Mouse (Mus musculus) intestine, embryonic 16.5 days (tissue): ENCODE measurements around the gene Pcbd1. TPM values are rescaled to one million over a fixed set of nuclear protein-coding genes. Genes with fewer than 3 reads are reported as not detected.

Experiments used
- ATAC-seq: fragments of 200-750 bp; cut with Nextera tagmentation; 2 replicates; pipeline ENCODE4 v1.8.0; 2017; ENCODE audit warnings: moderate TSS enrichment, moderate library complexity
- H3K27ac ChIP-seq: fragments of 300-500 bp; sonication (generic); 2 replicates; pipeline ENCODE4 v1.5.1; 2014; ENCODE audit warnings: mild to moderate bottlenecking, low read length
- H3K27me3 ChIP-seq: fragments of 300-500 bp; sonication (generic); replicated peaks from 2 replicates; pipeline ENCODE4 v1.6.1; 2014; ENCODE audit warnings: low read length, control low read depth, mixed read lengths; ENCODE audit not compliant: control insufficient read depth, insufficient read depth
- H3K36me3 ChIP-seq: fragments of 300-500 bp; sonication (generic); 2 replicates; pipeline ENCODE4 v1.6.1; 2014; ENCODE audit warnings: low read length, control low read depth; ENCODE audit not compliant: control insufficient read depth, insufficient read depth
- H3K4me1 ChIP-seq: fragments of 300-500 bp; sonication (generic); 2 replicates; pipeline ENCODE4 v1.6.1; 2014; ENCODE audit warnings: low read length, control low read depth, mixed read lengths; ENCODE audit not compliant: control insufficient read depth, insufficient read depth
- H3K4me2 ChIP-seq: fragments of 300-500 bp; sonication (generic); 2 replicates; pipeline ENCODE4 v1.6.1; 2014; ENCODE audit warnings: low read depth, low read length, control low read depth
- H3K4me3 ChIP-seq: fragments of 300-500 bp; sonication (generic); 2 replicates; pipeline ENCODE4 v1.5.1; 2014; ENCODE audit warnings: mild to moderate bottlenecking, low read length
- H3K9ac ChIP-seq: fragments of 300-500 bp; sonication (generic); 2 replicates; pipeline ENCODE4 v1.6.1; 2014; ENCODE audit warnings: low read depth, low read length
- H3K9me3 ChIP-seq: fragments of 300-500 bp; sonication (generic); 2 replicates; pipeline ENCODE4 v1.6.1; 2016; ENCODE audit warnings: low read length, control low read depth; ENCODE audit not compliant: control insufficient read depth
- WGBS: fragments of 180-500 bp; shearing (Covaris S2); extraction: QIAGEN DNeasy Blood & Tissue Kit; methylation state at CpG from one replicate; pipeline ENCODE4 v1.1.7; 2014; 5-methylcytosine and 5-hydroxymethylcytosine counted together
- microRNA-seq: library from miRNA; unstranded; fragments of <30 nt; microRNA quantifications from one replicate; pipeline ENCODE4, GENCODE M21; 2016
- polyA plus RNA-seq: library from polyadenylated mRNA; unstranded; fragments of >200 nt; fragmentation: Nextera tagmentation; extraction: Ambion mirVana; gene quantifications from 2 replicates; pipeline ENCODE4 v1.2.1, GENCODE M21; 2015

Gene Pcbd1
- polyA plus RNA-seq, 1 experiment from 2014 or later: 246 TPM

DNA sequence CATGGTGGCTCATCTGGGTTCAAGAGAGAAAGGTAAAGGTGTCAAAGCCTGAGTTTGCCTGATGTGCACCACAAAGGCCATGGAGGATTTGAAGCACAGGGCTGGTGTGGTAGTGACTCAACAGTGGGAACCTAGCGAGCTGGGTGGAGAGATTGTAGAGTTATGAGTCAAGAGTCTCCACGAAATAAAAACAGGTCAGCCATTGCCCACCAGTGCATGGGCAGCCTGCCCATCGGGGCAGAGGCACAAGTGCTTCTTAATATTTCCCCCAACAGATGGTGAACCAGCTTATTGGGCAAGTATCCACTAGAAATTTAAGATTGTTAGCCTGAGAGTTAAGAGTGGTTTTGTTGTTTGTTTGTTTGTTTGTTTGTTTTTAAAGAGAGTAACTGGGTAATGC lies 41.8 kb downstream of the Pcbd1 start:
- Histone ChIP-seq H3K27ac (no peak overlapping the region), H3K36me3 (0 out of 2 replicates have a peak, but pooled peaks cover 2% of the 10 kb centered on the region), H3K4me1 (no peaks in the 10 kb centered on the region), H3K27me3 (no peaks in the 10 kb centered on the region), H3K4me2 (no peak overlapping the region), H3K9ac (no peak overlapping the region), H3K4me3 (no peak overlapping the region), H3K9me3 (no peaks in the 10 kb centered on the region)
- no peak for ATAC-seq
- WGBS: 80% methylated on average over 3 of the region's 3 CpGs

DNA sequence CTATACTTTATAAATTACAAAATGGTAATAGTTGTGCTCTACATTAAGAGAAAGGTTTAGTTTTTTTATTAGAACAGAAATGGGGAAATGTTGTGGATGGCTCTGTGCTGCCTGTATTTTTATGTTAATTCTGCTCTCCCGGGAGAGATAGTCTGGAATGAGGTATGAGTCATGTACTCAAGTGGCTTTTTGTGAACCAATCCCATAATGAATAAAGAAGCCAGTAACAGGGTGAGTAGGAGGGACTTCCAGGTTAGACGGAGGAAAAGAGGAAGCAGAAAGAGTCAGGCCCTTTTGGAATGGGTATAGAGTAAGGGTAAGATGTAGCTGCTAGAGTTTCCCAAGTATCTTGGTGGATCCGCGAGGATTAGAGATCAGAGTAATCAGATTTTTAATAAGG lies 44.9 kb downstream of the Pcbd1 start:
- no peaks in the 10 kb centered on the region for H3K4me1 ChIP-seq
- H3K4me2 ChIP-seq: no peak overlapping the region
- no peaks in the 10 kb centered on the region for H3K36me3 ChIP-seq
- H3K27ac ChIP-seq: no peak overlapping the region
- no peaks in the 10 kb centered on the region for H3K9me3 ChIP-seq
- H3K4me3 ChIP-seq: no peak overlapping the region
- ATAC-seq: no peak
- no peak overlapping the region for H3K9ac ChIP-seq
- 78% methylated on average over 4 of the region's 4 CpGs for WGBS
- no peaks in the 10 kb centered on the region for H3K27me3 ChIP-seq

DNA sequence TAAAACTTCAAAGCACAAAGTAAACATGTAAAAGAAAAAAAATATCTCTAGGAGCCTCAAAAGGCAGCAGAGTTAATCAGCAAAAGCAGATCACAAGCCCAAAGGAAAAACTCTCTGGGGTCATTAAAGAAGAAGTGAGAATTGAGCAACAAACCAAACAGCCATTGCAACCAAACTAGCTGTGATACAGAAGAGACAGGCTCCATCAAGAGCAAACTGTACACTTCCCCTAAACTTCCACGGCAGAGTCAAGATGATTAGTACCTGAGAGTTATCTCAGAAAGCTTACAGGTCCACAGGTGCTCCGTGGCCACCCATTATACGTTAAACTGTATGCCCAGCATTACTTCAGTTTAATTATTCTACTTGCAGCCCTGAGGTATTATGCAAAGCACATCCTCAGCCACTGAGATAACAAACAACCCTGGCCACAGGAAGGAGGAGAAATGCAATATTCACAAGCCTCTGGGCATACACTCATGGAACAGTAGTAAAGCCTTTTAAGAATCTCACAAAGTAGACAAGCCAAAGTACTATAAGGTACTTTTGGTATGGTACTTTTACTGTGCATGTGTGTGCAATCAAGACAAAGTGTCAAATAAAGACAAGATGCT lies 46.2 kb downstream of the Pcbd1 start:
- no peak for ATAC-seq
- WGBS: 60% methylated on average over 3 of the region's 3 CpGs
- no peaks in the 10 kb centered on the region for H3K9me3 ChIP-seq
- H3K9ac ChIP-seq: no peak overlapping the region
- H3K27ac ChIP-seq: no peak overlapping the region
- H3K4me1 ChIP-seq: no peaks in the 10 kb centered on the region
- no peak overlapping the region for H3K4me3 ChIP-seq
- H3K27me3 ChIP-seq: no peaks in the 10 kb centered on the region
- no peaks in the 10 kb centered on the region for H3K36me3 ChIP-seq
- no peak overlapping the region for H3K4me2 ChIP-seq

DNA sequence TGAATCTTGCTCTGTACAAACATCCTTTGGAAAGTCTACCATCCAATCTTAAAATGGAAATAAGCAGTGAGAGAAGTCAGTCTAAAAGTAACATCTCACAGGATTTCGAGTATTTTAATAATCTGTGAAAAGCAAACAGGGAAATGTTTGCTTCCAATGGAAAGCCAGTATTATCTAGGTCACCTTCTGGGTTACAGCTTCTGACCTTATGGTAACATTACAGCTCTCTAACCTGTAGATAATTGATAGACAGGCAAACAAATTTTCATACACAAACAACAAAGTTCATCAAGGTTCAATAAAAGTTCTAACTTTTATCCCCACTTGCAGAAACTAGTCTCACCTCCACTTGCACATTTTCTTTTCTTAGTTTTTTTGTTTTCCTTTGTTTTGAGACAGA lies 48.4 kb downstream of the Pcbd1 start:
- H3K4me1 ChIP-seq: no peaks in the 10 kb centered on the region; the same call in 1 of the 2 replicates
- H3K4me3 ChIP-seq: no peak overlapping the region
- no peak overlapping the region for H3K27ac ChIP-seq
- ATAC-seq: no peak
- WGBS: 66% methylated on average over 1 of the region's 1 CpGs
- H3K36me3 ChIP-seq: no peaks in the 10 kb centered on the region
- H3K9ac ChIP-seq: no peak overlapping the region
- no peaks in the 10 kb centered on the region for H3K9me3 ChIP-seq
- no peaks in the 10 kb centered on the region for H3K27me3 ChIP-seq
- H3K4me2 ChIP-seq: no peak overlapping the region

DNA sequence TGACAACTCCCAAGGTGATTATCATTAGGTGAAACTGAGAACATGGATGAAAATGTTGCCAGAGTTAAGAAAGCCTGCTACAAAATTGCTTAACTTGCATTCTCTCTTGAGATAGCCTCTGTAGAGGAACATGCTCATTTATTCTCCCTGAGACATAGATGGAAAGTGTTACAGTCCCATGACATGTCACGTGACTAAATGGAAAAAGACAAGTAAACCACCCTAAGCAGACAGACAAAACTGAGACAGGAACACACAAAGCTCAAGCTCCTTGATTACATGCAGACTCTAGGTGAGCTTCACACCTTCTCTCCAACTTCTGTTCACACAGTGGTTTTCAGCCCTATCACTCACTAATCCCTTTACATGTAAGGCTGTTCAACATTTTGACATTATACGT lies 54.2 kb downstream of the Pcbd1 start:
- Histone ChIP-seq H3K4me2 (no peak overlapping the region), H3K4me3 (no peak overlapping the region), H3K9me3 (no peaks in the 10 kb centered on the region), H3K9ac (no peak overlapping the region), H3K4me1 (peaks cover 6% of the 10 kb centered on the region), H3K27me3 (no peaks in the 10 kb centered on the region), H3K36me3 (no peaks in the 10 kb centered on the region), H3K27ac (peak overlapping the region; percentile 54; the same call in 1 of the 2 replicates)
- 79% methylated on average over 2 of the region's 2 CpGs for WGBS
- no peak for ATAC-seq

Small RNA genes lying within 50 kb of the gene (microRNA-seq; reads per million reads assigned to microRNA genes)
- not detected for gene Gm44308

Other genes with a start within 250 kb of the Pcbd1 start
- gene Sgpl1, start 58.4 kb downstream of the Pcbd1 start, polyA plus RNA-seq: 110 and 147 TPM in 2 replicates
- gene Tbata, start 82.6 kb downstream of the Pcbd1 start, polyA plus RNA-seq: not detected in 2 replicates
- gene Adamts14, start 184.1 kb downstream of the Pcbd1 start, polyA plus RNA-seq: 0.75 TPM in 2 replicates
- 0.06 TPM in 1 of 2 replicates, not detected in the other for gene Prf1, start 208.5 kb downstream of the Pcbd1 start, polyA plus RNA-seq